Mouse (Mus musculus) urinary bladder, adult 2 months (tissue): ENCODE data around the gene Dis3. TPM values are rescaled to one million over a fixed set of nuclear protein-coding genes. Genes with fewer than 3 reads are reported as not detected.
A peak's percentile ranks its signal among the peaks of the same experiment; 100 is the strongest.

ENCODE experiments used
- DNase-seq: peaks from one replicate; pipeline ENCODE4 v3.0.0; 2022; ENCODE audit warnings: low spot score
- polyA plus RNA-seq: library from polyadenylated mRNA; depleted of rRNA; stranded (reverse); fragments of >200 nt; gene quantifications from 2 replicates; pipeline ENCODE4 v1.2.3, GENCODE M21; 2012; rRNA removed

Gene Dis3
- 13.0 and 14.0 TPM in 2 replicates for polyA plus RNA-seq

DNA sequence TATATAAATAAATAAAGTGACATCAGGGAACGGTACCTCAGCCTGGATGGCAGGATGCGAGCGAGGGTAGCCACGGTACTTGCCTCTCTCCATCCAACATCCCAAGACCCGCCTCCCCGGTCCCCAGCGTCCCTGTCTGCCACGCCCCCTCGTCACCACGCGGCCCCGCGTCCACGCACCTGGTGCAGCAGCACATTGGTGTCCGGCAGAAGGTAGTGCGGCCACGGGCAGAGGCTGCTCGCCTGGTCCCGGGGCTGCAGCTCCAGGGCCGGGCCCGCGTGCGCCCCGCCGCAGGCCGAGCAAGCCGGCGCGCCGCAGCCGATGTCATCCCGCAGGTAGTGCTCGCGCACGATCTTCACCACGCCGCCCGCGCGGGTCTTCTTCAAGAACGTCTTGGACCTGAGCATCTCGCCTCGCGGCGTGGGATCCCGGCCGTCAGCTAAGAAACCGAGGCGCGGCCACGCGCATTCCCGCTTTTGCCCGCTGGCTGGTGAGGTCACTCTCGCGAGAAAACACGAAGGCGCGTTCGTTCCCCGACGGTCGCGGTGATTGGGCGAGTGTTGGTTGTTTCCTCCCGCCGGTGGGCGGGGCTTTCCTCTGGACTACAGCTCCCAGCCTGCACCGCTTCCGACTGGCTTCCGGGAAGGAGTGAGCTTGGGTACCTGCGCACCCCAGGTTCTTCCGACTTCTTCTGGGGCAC, at the start of gene Dis3, which contains the start of gene Pibf1:
Dis3 (minus strand) TSS at position 504 of the 700 bp plus-strand sequence.
Pibf1 (plus strand) TSS at position 158 of the 700 bp plus-strand sequence.
- peak; percentile 94 for DNase-seq

DNA sequence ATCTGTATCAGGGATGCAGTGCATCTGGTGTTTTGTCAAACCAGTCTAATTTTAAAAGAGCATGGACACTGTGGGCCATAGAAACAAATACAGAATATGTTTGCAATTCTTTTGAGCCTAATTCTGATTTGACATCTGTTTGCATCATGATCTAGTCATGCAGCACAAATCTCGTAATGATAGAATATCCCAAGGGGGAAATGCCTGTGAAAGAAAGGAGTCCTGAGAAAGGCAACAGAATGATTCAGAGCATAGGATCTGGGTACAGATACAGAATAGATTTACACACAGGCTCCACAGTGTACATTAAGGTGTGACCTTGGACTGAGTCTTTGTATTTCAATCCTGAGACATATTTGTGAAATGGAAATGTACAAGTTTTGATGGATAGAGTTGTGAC, 47.3 kb upstream of the Dis3 start:
- no peak for DNase-seq

DNA sequence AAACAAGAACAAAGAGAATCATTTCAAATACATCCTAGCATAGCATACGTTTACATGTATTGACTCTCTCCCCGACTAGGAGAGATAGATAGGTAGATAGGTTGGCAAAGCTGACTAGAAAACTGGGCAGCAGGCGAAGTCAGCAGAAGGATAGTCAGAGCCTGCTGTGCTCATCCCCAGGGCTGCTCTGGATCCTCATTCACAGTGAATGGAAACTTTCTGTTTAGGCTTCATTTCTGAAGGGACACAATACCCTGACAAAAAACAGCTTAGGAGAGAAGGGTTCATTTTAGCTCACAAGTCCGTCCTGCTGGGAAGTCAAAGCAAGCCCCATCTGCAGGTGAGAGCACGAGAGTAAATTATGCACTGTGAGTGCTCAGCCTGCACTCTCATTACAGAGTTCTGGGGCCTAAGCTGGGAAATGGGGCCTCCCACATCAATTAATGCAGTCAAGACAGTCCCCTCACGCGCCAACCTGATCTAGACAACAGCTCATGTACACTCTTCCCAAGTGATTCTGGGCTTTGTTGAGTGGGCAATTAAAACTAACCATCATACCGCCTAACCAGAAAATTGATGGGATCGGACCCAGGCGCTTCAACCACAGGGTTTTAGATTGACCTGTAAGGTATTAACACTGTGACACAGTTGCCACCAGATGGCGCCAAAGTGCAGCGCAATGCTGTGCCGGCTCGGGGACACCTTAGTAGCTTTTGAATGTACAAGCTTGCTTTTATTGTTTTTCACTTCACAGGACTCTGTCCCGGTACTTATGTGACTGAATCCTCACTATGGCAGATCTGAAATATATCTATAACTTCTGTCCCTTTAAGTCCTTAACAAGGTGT, 42.4 kb upstream of the Dis3 start:
- peak; percentile 70 for DNase-seq

DNA sequence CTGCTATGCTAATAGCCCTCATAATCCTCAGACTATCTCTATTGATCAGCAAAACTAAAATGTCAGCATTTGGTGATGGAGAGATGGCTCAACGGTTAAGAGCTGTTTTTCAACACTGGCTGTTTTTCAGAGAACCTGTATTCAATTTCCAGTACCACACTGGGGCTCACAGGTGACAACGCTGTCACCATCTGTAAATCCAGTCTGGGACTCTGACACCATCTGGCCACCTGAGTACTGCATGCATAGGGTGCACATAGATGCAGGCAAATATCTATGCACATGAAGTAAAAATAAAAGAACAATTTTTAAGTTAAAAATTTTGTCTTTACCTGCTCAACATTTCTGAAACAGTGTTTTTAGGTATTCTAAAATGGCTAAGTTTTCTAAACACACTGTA, 40.5 kb upstream of the Dis3 start:
- DNase-seq, result no peak

DNA sequence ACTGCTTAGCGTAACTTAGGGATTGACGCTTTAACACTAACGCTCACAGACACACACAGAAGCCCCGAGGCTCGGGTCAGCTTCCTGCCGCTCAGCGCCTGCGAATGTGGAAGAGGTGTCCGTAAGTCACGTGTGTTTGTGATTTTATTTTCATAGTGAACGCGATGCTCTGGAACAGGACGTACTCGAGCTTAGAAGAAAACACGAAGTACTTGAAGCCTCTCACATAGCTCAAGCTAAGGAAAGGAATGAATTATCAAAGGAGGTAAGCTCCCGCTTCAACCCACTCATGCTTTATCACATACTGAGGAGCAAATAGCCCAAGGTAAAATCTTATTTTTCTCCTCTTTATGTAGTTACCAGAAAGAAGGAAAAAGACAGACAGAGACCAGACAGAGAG, 36.7 kb upstream of the Dis3 start:
- DNase-seq, result no peak

DNA sequence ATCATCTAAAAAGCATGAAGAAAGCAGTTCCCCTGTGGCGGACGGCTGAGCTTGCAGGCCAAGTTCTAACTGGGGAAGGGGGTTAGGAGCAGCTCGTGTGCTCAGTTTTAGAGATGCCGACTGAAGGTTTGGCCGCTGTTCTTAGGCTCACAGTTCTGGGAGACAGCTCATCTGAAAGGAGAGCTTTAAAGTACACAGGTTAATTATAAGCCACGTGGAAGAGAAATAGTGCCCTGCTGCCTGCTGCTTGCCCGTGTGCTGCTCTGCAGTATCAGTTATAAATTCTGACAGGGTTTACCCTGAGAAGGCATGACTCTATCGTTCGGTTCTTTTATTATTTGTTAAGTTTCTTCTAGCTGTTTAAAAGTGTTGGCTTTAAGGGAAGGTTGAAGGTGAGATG, 36.2 kb upstream of the Dis3 start:
- DNase-seq, result no peak

DNA sequence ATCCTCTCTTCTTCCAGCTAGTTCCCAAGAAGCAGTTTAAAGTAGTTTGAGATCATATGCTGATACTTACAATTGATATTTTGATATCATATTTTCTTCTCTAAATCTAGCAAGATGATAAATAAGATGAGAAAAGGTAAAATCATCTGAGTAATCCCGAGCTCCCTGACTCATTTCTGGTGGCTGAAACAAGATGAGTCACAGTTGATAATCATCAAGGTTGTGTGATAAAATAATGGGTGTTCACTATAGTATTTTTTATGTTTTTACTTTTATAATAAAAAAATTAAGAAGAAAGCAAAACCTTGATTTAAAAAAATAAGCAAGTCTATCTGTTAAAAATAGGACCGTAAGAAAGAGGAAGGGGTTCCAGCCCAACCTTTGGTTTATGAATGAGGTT, 34.5 kb upstream of the Dis3 start:
- DNase-seq, result no peak

DNA sequence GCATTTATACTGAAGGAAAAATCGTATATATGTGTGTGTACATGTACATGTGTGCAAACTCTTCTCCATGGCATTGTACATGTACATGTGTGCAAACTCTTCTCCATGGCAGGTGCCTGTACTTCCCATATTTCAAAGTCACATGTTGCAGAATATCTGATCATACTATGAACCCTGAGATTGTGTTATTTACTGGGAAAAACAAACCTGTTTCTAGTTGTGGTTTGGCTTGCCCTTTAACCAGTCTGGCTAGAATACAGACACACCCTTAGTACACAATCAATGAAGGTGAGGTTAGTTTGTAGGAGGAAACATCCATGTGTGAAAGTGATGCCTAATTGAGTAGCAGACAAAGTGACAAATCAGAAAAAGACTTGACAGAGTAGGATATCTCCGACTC, 29.5 kb upstream of the Dis3 start:
- no peak for DNase-seq

DNA sequence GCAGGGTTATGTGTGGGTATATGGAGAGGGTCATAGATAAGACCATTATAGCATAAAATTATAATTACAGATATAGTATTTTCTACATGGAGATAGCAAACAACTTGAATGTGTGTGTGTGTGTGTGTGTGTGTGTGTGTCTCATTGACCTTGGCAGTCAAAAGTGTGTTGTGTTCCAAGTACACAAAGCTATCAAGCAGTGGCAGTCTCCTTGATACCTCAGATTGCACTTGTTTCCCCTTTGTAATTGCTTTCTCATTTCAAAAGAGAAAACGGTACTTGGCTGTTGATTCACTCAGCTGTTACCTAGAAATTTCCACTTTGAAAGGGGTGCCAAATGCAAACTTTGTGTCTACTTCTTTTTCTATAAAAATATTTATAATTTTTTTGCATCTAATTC, 27.9 kb upstream of the Dis3 start:
- DNase-seq, result no peak

DNA sequence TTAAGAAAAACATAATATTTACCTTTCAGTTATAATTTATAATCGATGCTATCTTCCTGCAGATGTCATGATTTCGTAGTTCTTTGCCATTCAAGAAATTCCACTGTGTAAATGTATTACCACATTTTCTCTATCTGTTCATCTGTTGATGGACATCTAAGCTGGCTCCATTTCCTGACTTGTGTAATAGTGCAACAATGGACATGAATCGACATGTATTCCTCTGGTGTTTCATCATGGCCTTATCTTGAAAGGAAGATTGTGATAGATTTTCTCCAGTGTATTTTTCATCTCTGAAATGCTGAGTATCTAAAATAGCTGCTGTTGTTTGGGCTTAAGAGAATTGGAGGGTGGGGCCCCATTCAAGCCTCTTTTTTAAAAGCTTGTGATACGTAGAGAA, 27.1 kb upstream of the Dis3 start:
- DNase-seq, result no peak

DNA sequence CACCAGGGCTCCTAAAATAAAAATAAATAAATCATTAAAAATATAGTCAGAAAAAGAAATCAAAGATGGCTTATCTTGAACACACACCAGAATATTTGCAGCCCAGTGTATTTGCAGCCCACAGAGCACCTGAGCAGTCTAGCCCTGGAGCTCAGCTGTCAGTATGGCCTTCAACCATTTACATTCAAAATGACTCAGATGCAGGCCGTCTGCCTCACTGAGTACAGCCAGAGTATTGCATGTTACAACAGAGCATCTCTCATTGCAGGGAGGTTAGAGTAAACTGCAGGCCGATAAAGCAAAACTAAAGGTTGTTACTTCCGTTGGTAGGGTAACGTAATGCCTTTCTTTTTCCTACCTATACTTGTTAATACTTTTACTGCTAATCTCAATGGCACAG, 24.5 kb upstream of the Dis3 start:
- DNase-seq, result no peak

DNA sequence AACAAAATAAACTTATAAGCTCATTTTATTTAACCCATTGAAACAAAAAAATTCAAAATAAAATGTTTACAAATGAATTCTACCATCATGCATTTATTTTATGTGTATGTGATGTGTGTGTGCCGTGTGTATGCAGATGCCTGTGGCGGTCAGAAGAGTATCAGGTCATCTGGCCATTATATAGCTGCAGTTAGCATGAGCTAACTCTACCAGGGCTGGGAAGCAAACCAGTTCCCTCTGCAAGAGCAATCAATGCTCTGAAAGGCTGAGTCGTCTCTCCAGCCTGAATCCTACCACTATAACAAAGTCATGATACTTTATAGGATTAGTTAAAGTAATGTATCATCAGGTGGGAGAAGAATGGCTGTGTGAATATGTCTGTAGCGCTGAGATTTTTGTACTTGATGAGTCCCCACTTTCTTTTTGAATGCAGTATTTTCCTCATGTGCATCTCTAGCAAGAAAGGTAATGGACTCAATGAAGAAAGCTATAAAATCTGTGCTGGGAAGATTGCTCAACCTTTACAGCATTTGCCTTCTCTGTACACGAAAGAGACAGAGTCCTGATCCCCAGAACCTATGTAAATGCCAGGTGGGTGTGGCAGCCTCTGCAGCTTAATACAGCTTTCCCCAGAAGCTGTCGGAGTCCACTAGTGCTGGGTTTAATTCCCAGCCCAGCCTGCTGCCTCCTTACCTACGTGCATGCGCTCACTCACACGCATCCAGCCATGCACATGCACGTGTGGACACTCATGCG, 22.2 kb upstream of the Dis3 start:
- DNase-seq, result no peak

DNA sequence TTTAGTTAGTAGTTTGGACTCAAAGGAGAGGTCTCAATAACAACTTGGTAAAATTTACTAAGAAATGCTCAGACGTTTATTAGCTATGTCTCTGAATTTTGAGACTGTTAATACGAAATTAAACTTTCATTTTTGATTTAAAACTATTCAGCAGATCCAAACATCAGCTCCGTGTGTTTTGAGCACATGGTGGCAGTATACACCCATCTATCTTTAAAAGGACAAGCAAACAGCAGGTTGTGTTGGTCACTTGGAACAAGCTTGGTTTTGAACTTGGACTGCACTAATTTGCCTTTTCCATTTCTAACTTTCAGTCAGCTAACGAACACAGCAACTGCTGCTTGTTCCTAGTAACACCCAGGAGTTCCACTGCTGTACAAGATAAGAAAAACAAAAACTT, 18.0 kb upstream of the Dis3 start:
- DNase-seq, result no peak

DNA sequence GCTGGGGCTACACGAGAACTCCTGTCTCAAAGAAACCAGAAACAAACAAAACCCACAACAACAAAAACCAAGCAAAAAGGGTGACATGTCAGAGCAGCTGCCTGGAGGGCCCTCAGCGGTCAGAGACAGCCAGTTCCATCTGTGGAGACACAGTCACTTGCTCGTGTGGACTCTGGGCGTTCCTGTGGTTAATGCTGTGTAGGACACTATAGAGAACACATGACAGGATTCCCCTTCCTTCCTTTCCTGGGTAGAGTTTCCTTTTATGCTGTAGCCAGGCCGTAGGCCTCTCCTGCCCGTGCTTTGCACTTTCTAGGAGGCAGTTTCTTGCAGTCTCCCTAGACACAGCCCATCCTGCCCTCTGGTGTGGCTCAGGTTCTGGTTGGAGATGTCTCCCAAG, 9.2 kb upstream of the Dis3 start:
- no peak for DNase-seq

DNA sequence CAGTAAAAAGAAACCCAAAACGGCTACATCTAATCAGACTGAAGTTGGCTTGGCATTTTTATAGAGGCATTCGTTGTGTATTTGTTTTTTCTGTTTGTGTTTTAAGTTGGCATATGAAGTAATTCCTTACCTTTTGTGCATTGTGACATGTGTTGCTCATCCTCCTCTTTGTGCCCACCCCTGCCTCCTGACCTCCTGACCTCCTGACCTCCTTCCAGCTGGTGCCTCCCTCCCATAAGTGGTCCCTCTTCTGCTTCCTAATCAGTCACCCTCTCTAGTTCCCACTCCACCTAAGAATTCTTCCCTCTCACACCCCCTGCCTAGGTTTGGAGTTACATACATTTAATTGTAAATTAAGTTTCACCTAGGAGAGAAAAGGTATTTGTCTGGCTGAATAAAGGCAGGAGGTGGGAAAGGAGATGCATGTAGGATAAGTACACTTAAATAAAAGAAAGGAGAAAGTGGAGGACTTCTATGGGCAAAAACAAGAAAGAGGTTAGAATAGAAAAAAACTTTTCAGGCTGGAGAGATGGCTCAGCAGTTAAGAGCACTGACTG, 8.1 kb upstream of the Dis3 start:
- no peak for DNase-seq

DNA sequence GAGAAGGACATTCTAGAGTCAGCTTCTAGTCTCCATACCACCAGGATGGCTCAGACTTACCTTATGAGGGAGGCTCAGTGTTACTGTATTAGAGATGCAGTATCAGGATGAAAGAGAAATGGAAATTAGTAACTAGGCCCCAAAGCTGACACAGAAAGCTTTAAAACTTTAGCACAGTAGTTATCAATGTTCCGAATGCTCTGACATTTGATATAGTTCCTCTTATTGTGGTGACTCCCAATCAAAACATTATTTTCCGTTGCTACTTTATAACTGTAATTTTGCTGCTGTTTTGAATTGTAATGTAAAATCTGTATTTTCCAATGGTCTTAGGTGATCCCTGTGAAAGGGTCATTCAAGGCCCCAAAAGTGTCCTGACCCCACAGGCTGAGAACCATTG, 7.1 kb upstream of the Dis3 start:
- DNase-seq, result no peak

DNA sequence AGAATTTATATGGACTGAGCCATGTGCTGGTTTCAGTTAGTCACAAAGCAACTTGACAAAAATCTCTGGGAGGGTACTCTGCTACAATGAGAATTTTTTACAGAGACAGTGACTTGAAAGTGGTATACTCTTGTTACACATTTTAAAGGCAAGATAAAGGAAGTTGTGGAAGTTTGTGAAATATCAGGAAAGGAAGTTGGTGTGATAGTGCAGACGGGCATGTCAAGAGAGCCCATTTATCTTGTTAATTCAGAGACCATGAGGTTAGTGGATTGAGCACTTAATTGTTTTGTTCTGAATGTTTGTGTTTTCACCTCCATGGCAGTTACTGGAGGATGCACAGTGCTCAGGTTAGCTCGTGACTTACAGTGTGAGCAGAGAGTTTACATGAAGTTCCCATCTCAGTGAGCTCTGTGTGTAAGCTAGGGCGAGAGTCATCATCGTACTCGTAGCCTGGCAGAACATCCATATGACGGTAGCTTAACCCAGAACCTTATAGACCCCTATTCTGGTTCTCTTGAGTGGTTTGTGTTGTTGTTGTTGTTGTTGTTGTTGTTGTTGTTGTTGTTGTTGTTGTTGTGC, 5.1 kb upstream of the Dis3 start:
- no peak for DNase-seq

DNA sequence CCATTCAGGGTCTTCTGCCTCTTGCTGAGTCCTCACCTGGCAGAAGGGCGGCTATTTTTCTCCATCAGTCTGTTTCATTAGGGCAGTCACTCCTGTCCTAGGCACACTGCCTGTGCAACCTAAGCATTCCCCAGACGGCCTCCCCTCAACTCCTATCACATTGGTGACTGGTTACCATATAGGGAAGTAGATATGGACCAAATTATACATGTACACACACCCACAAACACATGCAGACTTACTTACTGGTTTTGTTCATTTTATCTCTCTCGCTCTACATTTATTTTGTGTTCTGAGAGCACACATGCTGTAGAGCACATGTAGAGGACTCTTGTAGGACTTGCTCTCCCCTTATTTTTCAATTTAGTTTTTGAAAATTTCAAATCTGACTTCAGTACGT, 3.5 kb upstream of the Dis3 start:
- no peak for DNase-seq

DNA sequence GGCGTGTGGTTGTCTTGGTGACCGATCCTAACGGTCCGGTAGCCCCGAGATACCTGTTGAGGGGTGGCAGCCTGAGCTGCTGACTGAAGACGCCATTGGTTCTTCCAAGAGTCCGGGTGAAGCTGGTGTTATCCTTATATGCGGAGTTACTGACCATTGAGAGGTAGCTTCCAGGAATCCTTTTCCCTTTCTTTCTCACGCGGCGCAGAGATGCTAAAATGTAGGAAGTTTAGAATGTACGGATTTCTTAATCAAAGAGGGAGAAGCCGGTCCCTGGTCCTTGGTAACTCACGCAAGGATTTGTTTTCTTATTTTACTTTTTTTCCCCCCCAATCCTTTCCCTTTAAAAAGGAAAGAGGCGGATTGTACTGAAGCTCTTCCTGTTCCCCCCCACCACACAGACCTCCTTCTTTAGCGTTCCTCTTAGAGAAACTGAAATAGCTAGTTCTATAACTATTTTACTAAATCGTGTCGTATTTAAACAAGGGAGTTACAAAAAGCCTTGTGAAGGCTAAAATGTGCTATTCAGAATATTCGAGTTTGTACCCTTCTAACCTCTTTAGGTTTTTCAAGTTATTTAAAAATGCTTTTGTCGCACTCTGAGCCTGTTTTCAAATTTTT, 507 bp upstream of the Dis3 start:
- no peak for DNase-seq

DNA sequence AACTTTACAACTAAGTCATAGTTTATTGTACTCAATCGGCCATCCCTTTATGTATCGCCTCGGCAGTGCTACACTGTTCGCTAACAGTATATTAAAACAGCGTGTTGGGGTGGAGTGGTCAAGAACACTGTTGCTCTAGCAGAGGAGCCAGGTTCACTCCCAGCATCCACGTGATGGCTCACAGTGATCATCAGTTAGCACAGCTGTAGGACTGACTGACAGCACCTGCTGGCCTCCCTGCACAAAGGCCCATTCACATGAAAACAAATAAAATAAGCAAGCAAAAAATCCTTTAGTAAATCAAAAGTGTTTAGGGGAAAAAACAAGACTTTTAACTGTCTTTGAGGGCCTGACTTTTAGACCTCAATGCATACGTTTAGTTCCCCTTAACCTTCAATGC, 10.6 kb downstream of the Dis3 start:
- DNase-seq, result no peak

DNA sequence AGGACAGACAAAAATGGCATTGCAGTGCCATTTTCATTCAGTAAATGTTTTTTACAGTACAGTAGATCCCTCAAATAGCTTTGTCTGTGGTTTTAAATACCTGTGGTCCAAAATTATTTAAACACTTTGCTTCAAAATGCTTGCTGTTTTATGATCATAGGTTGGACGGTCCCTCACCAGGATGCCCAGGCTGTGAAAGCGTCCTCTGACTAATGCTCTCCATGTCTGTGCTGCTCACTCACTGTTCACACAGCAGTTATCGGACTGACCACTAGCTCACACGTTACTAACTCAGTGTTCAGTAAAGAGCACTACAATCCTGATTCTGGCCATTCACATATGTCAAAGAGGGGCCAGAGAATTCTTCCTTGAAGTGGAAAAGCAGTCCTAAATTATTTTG, 28.4 kb downstream of the Dis3 start:
- no peak for DNase-seq
